Mouse (Mus musculus) forebrain, embryonic 10.5 days (tissue): ENCODE results near the gene 1700001L19Rik. TPM values are rescaled to one million over a fixed set of nuclear protein-coding genes. Genes with fewer than 3 reads are reported as not detected.
"Not testable (repeated sequence)": the region's sequence is repeated elsewhere in the genome, so short reads cannot be mapped to it uniquely, and the experiment has no call there.

Source experiments
- DNase-seq: peaks from one replicate; pipeline ENCODE4 v3.0.0-alpha.2; 2017; ENCODE audit warnings: low spot score; ENCODE audit errors: extremely low spot score
- H3K27ac ChIP-seq: fragments of 300-500 bp; sonication (generic); 2 replicates; pipeline ENCODE4 v1.5.1; 2016; ENCODE audit warnings: mild to moderate bottlenecking
- H3K27me3 ChIP-seq: fragments of 300-500 bp; sonication (generic); 2 replicates; pipeline ENCODE4 v1.6.1; 2016; ENCODE audit warnings: mild to moderate bottlenecking; ENCODE audit not compliant: poor library complexity, severe bottlenecking
- H3K36me3 ChIP-seq: fragments of 300-500 bp; sonication (generic); replicated peaks from 2 replicates; pipeline ENCODE4 v1.6.1; 2016; ENCODE audit warnings: mild to moderate bottlenecking, moderate library complexity
- H3K4me1 ChIP-seq: fragments of 300-500 bp; sonication (generic); 2 replicates; pipeline ENCODE4 v1.6.1; 2016
- H3K4me3 ChIP-seq: fragments of 300-500 bp; sonication (generic); 2 replicates; pipeline ENCODE4 v1.5.1; 2016; ENCODE audit warnings: mild to moderate bottlenecking, moderate library complexity
- H3K9me3 ChIP-seq: fragments of 300-500 bp; sonication (generic); 2 replicates; pipeline ENCODE4 v1.6.1; 2016; ENCODE audit warnings: mild to moderate bottlenecking, moderate library complexity
- WGBS: fragments of 180-500 bp; shearing (Covaris S2); methylation state at CpG from one replicate; pipeline ENCODE4 v1.1.7; 2016; 5-methylcytosine and 5-hydroxymethylcytosine counted together
- polyA plus RNA-seq: library from polyadenylated mRNA; unstranded; fragments of >200 nt; fragmentation: Nextera tagmentation; extraction: Ambion mirVana; gene quantifications from 2 replicates; pipeline ENCODE4 v1.2.1, GENCODE M21; 2016

1700001L19Rik gene
- polyA plus RNA-seq, result 0.65 and 0.83 TPM in 2 replicates

DNA sequence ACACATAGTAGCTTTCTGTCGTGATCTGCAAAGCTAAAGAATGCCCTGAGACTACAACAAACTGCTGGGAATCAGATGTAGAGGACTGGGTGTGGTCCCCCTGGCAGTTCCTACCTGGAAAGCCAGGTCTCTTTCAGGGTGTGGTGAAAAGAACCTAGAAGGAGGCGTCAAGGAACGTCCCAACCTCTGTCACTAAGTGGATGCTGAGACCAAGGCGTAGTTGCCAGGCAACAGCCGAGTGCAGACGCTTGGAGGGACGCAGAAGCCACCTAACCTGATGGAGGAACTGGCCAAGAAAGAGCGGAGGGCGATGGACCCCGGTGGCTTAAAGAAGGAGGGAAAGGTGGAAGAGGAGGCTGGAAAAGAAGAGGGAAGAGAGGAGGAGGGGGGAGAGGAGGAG, at the start of gene 1700001L19Rik:
Gene 1700001L19Rik, plus strand, starts transcription at position 223 of the 400 bp plus-strand sequence.
- Histone ChIP-seq H3K36me3 (peaks cover 22% of the 10 kb centered on the region), H3K4me1 (peaks cover 8% of the 10 kb centered on the region), H3K4me3 (peak within 1 kb of the TSS; percentile 39), H3K9me3 (peaks cover 4% of the 10 kb centered on the region; the same call in 1 of the 2 replicates), H3K27ac (no peak within 1 kb of the TSS), H3K27me3 (0 out of 2 replicates have a peak, but pooled peaks cover 16% of the 10 kb centered on the region)
- no peak for DNase-seq
- WGBS, result 10% methylated on average over 10 of the region's 10 CpGs

DNA sequence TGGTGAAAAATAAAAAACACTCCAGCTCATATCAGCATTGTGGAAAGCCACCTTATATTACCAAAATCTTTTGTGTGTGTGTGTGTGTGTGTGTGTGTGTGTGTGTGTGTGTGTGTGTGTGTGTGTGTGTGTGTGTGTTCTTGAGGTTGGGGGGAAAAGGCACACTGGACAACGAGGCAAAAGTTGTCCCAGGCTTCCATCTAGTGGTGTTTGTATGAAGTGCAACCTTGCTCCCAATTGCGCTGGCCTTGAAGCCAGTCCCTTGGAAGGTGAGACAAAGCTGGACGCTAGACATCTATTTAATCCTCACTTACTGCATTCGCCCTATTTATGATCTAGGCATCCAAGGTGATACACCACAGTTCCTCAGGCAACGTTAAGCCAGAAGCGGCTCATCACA, 43.8 kb upstream of the 1700001L19Rik start:
- DNase-seq, H3K27me3 ChIP-seq, H3K9me3 ChIP-seq, H3K4me1 ChIP-seq, H3K36me3 ChIP-seq, H3K4me3 ChIP-seq, H3K27ac ChIP-seq: not testable (repeated sequence)
- WGBS, result 26% methylated on average over 6 of the region's 6 CpGs

- Histone ChIP-seq H3K27ac (no peak overlapping the region), H3K9me3 (no peaks in the 10 kb centered on the region), H3K4me1 (peaks cover 2% of the 10 kb centered on the region), H3K4me3 (no peak overlapping the region), H3K27me3 (no peaks in the 10 kb centered on the region), H3K36me3 (peaks cover 100% of the 10 kb centered on the region)
- 94% methylated on average over 9 of the region's 9 CpGs for WGBS
- no peak for DNase-seq
These were observed 29.1 kb upstream of the 1700001L19Rik start for GRCm38 (mm10) chr13:68568110-68568509.

DNA sequence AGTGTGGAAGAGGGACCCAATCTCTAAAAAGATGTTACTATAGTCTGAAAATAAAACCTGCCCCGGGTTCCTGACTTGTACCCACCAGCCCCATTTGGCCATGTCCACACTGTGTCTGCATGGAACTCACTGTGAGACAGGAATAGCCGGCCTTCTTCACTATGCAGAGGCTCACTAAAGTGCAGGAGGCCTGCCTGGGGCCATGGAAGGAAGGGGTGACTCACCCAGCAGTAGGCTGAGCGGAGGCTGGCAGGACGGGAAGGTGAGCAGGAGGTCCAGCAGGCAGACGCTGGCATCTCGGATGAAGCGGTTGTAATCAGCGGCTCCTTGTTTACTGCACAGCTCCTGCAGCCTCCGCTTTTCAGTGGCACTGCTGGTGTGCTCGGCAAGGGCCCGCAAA, 28.7 kb upstream of the 1700001L19Rik start:
- DNase-seq, result no peak
- Histone ChIP-seq H3K27me3 (no peaks in the 10 kb centered on the region), H3K4me3 (no peak overlapping the region), H3K4me1 (peaks cover 6% of the 10 kb centered on the region), H3K36me3 (peaks cover 100% of the 10 kb centered on the region), H3K27ac (no peak overlapping the region), H3K9me3 (no peaks in the 10 kb centered on the region)
- WGBS, result 91% methylated on average over 11 of the region's 11 CpGs

GRCm38 (mm10) chr13:68569589-68570336, 27.5 kb upstream of the 1700001L19Rik start:
- Histone ChIP-seq H3K27me3 (no peaks in the 10 kb centered on the region), H3K4me1 (peaks cover 10% of the 10 kb centered on the region), H3K36me3 (peaks cover 99% of the 10 kb centered on the region), H3K9me3 (no peaks in the 10 kb centered on the region), H3K4me3 (no peak overlapping the region), H3K27ac (no peak overlapping the region)
- 80% methylated on average over 17 of the region's 17 CpGs for WGBS
- peak; percentile 36 for DNase-seq

- Histone ChIP-seq H3K9me3 (no peaks in the 10 kb centered on the region), H3K27me3 (no peaks in the 10 kb centered on the region), H3K27ac (no peak overlapping the region), H3K36me3 (peaks cover 99% of the 10 kb centered on the region), H3K4me1 (peaks cover 10% of the 10 kb centered on the region), H3K4me3 (no peak overlapping the region)
- WGBS, result 95% methylated on average over 19 of the region's 19 CpGs
- no peak for DNase-seq
These were observed 25.0 kb upstream of the 1700001L19Rik start for GRCm38 (mm10) chr13:68572247-68572646.

DNA sequence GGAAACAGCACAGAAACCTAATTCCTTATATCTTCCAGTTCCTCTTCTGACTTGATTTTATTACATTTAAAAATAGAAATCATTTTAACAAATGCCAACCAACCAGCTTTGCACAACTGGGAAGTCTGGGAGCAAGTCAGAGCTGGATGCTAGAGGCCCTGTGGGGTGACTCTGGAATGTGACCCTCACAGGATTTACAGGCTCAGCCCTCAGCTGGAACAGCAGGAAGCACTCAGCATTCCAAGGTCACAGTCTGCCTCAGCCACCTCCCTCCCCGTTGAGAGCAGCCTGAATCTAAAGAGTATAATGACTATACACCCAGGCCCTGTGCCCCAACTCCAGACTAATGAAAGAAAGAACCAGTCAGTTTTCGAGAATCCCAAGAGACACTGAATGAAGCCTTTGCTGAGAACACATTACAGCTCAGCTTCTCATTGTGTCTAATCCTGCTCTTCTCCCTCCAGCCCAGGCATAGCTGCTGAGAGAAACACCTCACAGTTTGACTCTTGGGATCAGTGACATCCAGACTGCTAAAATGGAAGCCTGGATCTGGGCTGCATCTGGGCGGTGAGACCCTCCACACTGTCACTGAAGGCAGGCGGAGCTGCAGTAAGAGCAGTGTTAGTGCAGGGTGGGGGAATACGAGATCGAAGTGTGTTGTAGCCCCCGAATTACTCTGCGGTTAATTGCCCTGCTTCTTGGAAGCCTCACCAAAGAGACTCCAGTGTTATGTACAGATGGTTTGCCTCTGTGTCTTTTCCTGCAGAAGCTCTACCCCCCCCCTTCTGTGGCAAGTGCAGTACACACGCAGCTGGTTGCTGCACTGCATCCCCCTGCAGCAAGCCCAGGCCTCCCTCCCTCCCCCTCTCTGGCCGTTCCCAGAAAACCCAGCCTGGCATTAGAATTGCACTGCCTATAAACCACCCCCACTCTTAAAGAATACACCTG, 24.0 kb upstream of the 1700001L19Rik start:
- Histone ChIP-seq H3K9me3 (no peaks in the 10 kb centered on the region), H3K27ac (peak overlapping the region; percentile 65; the same call in 1 of the 2 replicates), H3K4me1 (peaks cover 10% of the 10 kb centered on the region), H3K4me3 (no peak overlapping the region), H3K36me3 (peaks cover 99% of the 10 kb centered on the region), H3K27me3 (no peaks in the 10 kb centered on the region)
- WGBS, result 73% methylated on average over 10 of the region's 10 CpGs
- DNase-seq, result peak; percentile 18

DNA sequence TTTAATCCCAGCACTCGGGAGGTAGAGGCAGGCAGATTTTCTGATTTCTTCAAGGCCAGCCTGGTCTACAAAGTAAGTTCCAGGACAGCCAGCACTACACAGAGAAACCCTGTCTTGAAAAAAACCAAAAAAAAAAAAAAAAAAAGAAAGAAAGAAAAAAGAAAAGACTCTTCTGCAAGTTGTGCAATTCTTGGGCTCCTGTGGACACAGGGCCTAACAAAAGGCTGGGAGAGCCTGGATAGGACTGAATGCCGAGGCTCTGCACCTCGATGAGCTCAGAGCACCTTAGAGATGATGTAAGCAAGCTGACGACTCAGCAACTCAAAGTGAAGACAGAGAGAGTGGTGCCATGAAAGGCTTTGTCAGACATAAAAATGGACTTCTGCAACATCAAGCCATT, 22.8 kb upstream of the 1700001L19Rik start:
- WGBS, result 90% methylated on average over 4 of the region's 4 CpGs
- Histone ChIP-seq H3K4me1 (peaks cover 10% of the 10 kb centered on the region), H3K9me3 (no peaks in the 10 kb centered on the region), H3K36me3 (peaks cover 99% of the 10 kb centered on the region), H3K4me3 (no peak overlapping the region), H3K27ac (no peak overlapping the region), H3K27me3 (no peaks in the 10 kb centered on the region)
- no peak for DNase-seq

DNA sequence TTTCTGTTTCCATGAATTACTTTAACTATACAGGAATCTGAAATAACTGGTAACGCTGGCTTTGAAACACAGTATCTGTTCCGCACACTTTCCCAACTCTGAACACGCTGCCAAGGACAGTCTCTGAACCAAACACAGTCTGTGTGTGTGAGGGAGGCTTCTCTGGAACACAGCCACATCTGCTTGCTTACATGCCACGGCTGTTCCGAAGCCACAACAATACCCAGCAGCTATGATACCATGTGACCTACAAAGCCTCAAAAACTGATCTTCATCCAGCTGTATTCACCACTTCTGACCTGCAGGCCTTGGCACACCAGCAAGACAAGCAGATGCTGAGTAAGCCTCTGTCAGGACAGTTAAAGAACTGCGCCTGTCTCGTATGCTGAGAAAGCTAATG, 19.3 kb upstream of the 1700001L19Rik start:
- Histone ChIP-seq H3K4me3 (no peak overlapping the region), H3K27me3 (no peaks in the 10 kb centered on the region), H3K4me1 (peaks cover 26% of the 10 kb centered on the region), H3K9me3 (no peaks in the 10 kb centered on the region), H3K27ac (no peak overlapping the region), H3K36me3 (peaks cover 68% of the 10 kb centered on the region)
- WGBS, result 95% methylated on average over 7 of the region's 7 CpGs
- DNase-seq, result no peak

DNA sequence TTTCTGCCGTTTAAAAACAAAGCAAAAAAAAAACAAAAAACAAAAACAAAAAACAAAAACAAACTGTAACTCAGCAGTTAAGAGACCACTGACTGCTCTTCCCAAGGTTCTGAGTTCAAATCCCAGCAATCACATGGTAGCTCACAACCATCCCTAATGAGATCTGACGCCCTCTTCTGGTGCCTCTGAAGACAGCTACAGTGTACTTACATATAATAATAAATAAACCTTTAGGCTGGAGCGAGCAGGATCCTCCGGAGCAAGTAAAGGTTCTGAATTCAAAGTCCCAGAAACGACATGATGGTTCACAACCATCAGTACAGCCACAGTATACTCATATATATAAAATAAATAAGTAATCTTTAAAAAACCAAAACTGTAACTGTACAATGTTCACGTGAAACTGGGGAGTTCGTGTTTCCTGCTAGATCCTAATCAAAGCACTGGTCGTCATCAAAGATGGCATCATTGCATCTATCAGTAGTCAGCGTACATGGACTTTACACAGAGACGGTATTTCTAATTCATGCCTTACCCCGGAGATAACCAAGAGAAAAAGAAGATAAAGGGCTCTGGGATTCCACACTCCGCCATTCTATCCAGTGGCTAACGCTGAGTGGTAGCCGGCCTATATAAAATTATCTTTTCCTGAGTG, 16.0 kb upstream of the 1700001L19Rik start:
- Histone ChIP-seq H3K27ac (peak overlapping the region; percentile 91), H3K36me3 (peaks cover 65% of the 10 kb centered on the region)
- 33% methylated on average over 14 of the region's 14 CpGs for WGBS

DNA sequence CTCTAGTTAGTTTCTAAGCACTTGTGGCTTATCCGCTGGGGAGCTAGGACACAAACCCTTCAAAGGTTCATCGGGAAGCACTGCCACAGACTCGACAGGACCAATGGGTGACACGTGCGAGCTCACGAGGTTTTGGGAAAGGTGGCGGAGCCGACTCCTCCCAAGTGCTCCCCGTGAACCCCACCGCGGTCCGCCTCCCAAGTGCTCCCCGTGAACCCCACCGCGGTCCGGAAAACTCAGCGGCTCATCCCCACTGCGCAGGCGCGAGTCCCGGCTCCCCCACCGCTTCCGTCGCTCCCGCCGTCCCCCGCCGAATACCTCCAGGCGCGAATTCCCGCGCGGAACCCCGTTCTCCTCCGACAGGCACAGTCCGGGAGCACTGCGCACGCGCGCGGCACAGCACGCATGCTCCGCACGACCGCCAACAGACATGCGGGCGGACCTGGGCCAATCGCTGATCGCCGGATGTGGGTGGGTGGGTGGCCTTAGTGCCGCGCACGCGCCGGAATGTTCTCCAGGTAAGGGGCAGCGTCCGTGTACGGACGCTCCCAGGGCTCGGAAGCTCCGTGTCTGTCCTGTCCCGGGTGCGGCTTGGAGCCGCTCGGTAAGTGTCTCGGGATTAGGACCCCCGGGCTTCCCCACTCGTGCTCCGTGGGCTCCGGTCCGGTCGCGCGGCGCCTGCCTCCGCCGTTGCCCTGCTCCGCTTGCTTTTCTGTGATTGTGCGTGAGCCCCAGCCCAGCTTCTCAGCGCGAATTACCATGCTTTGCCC, 15.3 kb upstream of the 1700001L19Rik start, which contains the start of the genes Mtrr and Fastkd3:
Gene Mtrr, minus strand, starts transcription at position 403 of the 770 bp plus-strand sequence.
Gene Fastkd3, plus strand, starts transcription at position 488 of the 770 bp plus-strand sequence.
- DNase-seq, result peak; percentile 98
- Histone ChIP-seq H3K27me3 (no peaks in the 10 kb centered on the region), H3K9me3 (no peaks in the 10 kb centered on the region), H3K36me3 (peaks cover 65% of the 10 kb centered on the region), H3K4me3 (peak within 1 kb of the TSS; percentile 71), H3K4me1 (peaks cover 22% of the 10 kb centered on the region), H3K27ac (peak within 1 kb of the TSS; percentile 91)
- under 1% methylated on average over 81 of the region's 81 CpGs for WGBS

More for the DNA sequence above, 16.0 kb upstream of the 1700001L19Rik start:
- peak overlapping the region; percentile 71 for H3K4me3 ChIP-seq
- no peaks in the 10 kb centered on the region for H3K27me3 ChIP-seq
- DNase-seq, result no peak
- no peaks in the 10 kb centered on the region for H3K9me3 ChIP-seq
- peaks cover 22% of the 10 kb centered on the region for H3K4me1 ChIP-seq

GRCm38 (mm10) chr13:68582517-68582780, 14.8 kb upstream of the 1700001L19Rik start:
- Histone ChIP-seq H3K4me1 (peaks cover 22% of the 10 kb centered on the region), H3K36me3 (peaks cover 65% of the 10 kb centered on the region), H3K27me3 (no peaks in the 10 kb centered on the region), H3K27ac (peak overlapping the region; percentile 91), H3K9me3 (no peaks in the 10 kb centered on the region), H3K4me3 (peak overlapping the region; percentile 71)
- DNase-seq, result no peak
- under 1% methylated on average over 11 of the region's 11 CpGs for WGBS
